Mouse (Mus musculus): ENCODE data around the gene Ltn1. TPM values are rescaled to one million over a fixed set of nuclear protein-coding genes. Genes with fewer than 3 reads are reported as not detected.
A peak's percentile ranks its signal among the peaks of the same experiment; 100 is the strongest.

The Ltn1 gene
- total RNA-seq, 1 experiment, result 21.8 TPM

- Histone ChIP-seq H3K36me3 (ENCODE audit: control insufficient read depth, insufficient read depth, low read length, poor library complexity, severe bottlenecking) (peaks cover 4% of the 10 kb centered on the region; the same call in 1 of the 2 replicates), H3K4me1 (ENCODE audit: control insufficient read depth in 2 of 2, insufficient read depth in 2 of 2, low read length in 2 of 2, poor library complexity in 1 of 2) (peaks cover 0 to 3% of the 10 kb centered on the region in 2 experiments; a peak in 2 of 4 replicates), H3K4me3 (ENCODE audit: insufficient read depth in 1 of 2, low read depth in 1 of 2, low read length in 2 of 2, poor library complexity in 1 of 2, severe bottlenecking in 1 of 2) (peak within 1 kb of the TSS; percentile 86 to 91), H3K9ac (ENCODE audit: insufficient read depth, low read depth, low read length, poor library complexity, severe bottlenecking) (peak within 1 kb of the TSS; percentile 100), H3K9me3 (ENCODE audit: control insufficient read depth, insufficient read depth, low read depth, low read length) (no peaks in the 10 kb centered on the region), H3K27ac (ENCODE audit: insufficient read depth, low read depth, low read length, poor library complexity, severe bottlenecking) (peak within 1 kb of the TSS; percentile 94)
- TF ChIP-seq HCFC1 (IDR thresholded peaks at IDR 0.05; ENCODE audit: borderline replicate concordance, insufficient read depth, low read length), result peak; percentile 69; the same call in 1 of the 2 replicates
- no peak for TF ChIP-seq ZC3H11A (IDR thresholded peaks at IDR 0.05; ENCODE audit: borderline replicate concordance, low read depth, low read length)
- peak; percentile 91 for DNase-seq (ENCODE audit: low read depth, low spot score)
- in situ Hi-C loops (cut with MboI; ENCODE audit: low sequenced_read_pairs in 2 of 2, unreplicated experiment in 2 of 2), result no loop called here
Observed at GRCm38 (mm10) chr16:87354075-87354583, 78.3 kb downstream of the Ltn1 start, which contains the start of gene N6amt1. Gene N6amt1, plus strand, starts transcription at chr16:87354185.

DNA sequence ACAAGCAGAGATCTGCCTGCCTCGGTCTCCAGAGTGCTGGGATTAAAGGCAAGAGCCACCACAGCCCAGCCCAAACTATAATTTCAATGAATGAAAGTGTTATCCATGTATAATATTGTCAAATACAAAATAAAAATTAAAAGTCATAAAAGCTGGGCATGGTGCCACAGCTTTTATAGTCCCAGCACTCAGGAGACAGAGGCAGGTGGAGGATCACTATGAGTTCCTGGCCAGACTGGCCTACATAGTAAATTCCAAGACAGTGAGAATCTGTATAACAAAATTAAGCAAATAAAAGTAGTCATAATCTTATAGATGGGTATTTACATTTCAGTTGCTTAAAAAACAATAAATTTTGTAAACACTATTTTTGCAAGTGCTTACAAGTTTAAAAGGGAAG lies 78.8 kb downstream of the Ltn1 start:
- no peak overlapping the region for H3K9ac ChIP-seq (ENCODE audit: insufficient read depth, low read depth, low read length, poor library complexity, severe bottlenecking)
- no peak overlapping the region for H3K27ac ChIP-seq (ENCODE audit: insufficient read depth, low read depth, low read length, poor library complexity, severe bottlenecking)
- no peak for DNase-seq (ENCODE audit: low read depth, low spot score)
- H3K9me3 ChIP-seq (ENCODE audit: control insufficient read depth, insufficient read depth, low read depth, low read length), result no peaks in the 10 kb centered on the region
- H3K4me3 ChIP-seq (ENCODE audit: insufficient read depth in 1 of 2, low read depth in 1 of 2, low read length in 2 of 2, poor library complexity in 1 of 2, severe bottlenecking in 1 of 2), result peak overlapping the region in 1 of 2 experiments; percentile 91; a peak in 2 of 4 replicates
- in situ Hi-C loops (cut with MboI; ENCODE audit: low sequenced_read_pairs in 2 of 2, unreplicated experiment in 2 of 2), result no loop called here
- H3K36me3 ChIP-seq (ENCODE audit: control insufficient read depth, insufficient read depth, low read length, poor library complexity, severe bottlenecking), result peaks cover 4% of the 10 kb centered on the region; the same call in 1 of the 2 replicates
- TF ChIP-seq MAFK (IDR thresholded peaks at IDR 0.05; ENCODE audit: insufficient read depth, low read depth, low read length), result no peak
- TF ChIP-seq ZC3H11A (IDR thresholded peaks at IDR 0.05; ENCODE audit: borderline replicate concordance, low read depth, low read length), result no peak
- no peak for TF ChIP-seq ZNF384 (IDR thresholded peaks at IDR 0.05; ENCODE audit: low read depth, low read length)
- no peak for TF ChIP-seq CHD2 (IDR thresholded peaks at IDR 0.05; ENCODE audit: low read depth, low read length)
- TF ChIP-seq HCFC1 (IDR thresholded peaks at IDR 0.05; ENCODE audit: borderline replicate concordance, insufficient read depth, low read length), result no peak
- peaks cover 0 to 3% of the 10 kb centered on the region in 2 experiments; a peak in 2 of 4 replicates for H3K4me1 ChIP-seq (ENCODE audit: control insufficient read depth in 2 of 2, insufficient read depth in 2 of 2, low read length in 2 of 2, poor library complexity in 1 of 2)

DNA sequence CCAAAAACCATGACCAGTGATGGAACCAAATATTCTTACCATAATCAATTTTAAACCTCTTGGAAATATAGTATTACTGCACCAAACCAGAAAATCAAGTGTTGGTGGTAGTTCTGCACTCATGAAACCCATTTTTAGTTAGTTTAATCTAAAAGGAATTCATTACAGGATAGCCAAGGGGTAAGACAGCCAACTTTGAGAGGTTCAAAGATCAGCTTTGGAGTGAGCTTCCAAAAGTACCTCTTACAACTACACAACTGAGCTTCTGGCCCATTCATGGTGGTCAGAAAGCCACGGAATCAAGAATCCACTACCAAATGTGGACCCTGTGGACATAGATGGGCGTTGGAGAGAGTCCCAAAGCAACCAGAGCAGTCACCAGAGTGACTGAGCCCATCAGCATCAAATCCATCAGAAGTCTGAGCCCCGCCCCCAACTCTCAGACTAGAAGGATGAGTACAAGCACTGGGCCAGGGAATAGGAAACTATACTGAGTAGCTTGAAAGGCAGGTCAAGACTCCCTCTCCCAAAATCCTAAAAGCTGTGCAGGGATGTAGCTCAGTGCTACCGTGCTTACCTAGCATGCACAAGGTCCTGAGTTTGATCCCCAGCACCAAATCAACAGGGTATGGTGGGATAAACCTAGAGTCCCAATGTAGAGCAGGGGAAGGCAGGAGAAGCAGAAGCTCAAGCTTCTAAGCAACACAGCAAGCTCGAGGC lies 80.9 kb downstream of the Ltn1 start:
- in situ Hi-C loops (cut with MboI; ENCODE audit: low sequenced_read_pairs in 2 of 2, unreplicated experiment in 2 of 2), result no loop called here
- TF ChIP-seq ZNF384 (IDR thresholded peaks at IDR 0.05; ENCODE audit: low read depth, low read length) (no peak), ZC3H11A (IDR thresholded peaks at IDR 0.05; ENCODE audit: borderline replicate concordance, low read depth, low read length) (no peak), HCFC1 (IDR thresholded peaks at IDR 0.05; ENCODE audit: borderline replicate concordance, insufficient read depth, low read length) (no peak), CHD2 (IDR thresholded peaks at IDR 0.05; ENCODE audit: low read depth, low read length) (no peak), MAFK (IDR thresholded peaks at IDR 0.05; ENCODE audit: insufficient read depth, low read depth, low read length) (no peak)
- Histone ChIP-seq H3K27ac (ENCODE audit: insufficient read depth, low read depth, low read length, poor library complexity, severe bottlenecking) (no peak overlapping the region), H3K36me3 (ENCODE audit: control insufficient read depth, insufficient read depth, low read length, poor library complexity, severe bottlenecking) (0 out of 2 replicates have a peak, but pooled peaks cover 2% of the 10 kb centered on the region), H3K4me1 (ENCODE audit: control insufficient read depth in 2 of 2, insufficient read depth in 2 of 2, low read length in 2 of 2, poor library complexity in 1 of 2) (peaks cover 0 to 3% of the 10 kb centered on the region in 2 experiments; a peak in 2 of 4 replicates), H3K9me3 (ENCODE audit: control insufficient read depth, insufficient read depth, low read depth, low read length) (no peaks in the 10 kb centered on the region), H3K9ac (ENCODE audit: insufficient read depth, low read depth, low read length, poor library complexity, severe bottlenecking) (no peak overlapping the region), H3K4me3 (ENCODE audit: insufficient read depth in 1 of 2, low read depth in 1 of 2, low read length in 2 of 2, poor library complexity in 1 of 2, severe bottlenecking in 1 of 2) (no peak overlapping the region)
- no peak for DNase-seq (ENCODE audit: low read depth, low spot score)

GRCm38 (mm10) chr16:87348133-87348532 lies 84.3 kb downstream of the Ltn1 start:
- no peak overlapping the region for H3K27ac ChIP-seq (ENCODE audit: insufficient read depth, low read depth, low read length, poor library complexity, severe bottlenecking)
- H3K36me3 ChIP-seq (ENCODE audit: control insufficient read depth, insufficient read depth, low read length, poor library complexity, severe bottlenecking), result no peaks in the 10 kb centered on the region
- no peak overlapping the region for H3K9ac ChIP-seq (ENCODE audit: insufficient read depth, low read depth, low read length, poor library complexity, severe bottlenecking)
- no peaks in the 10 kb centered on the region for H3K9me3 ChIP-seq (ENCODE audit: control insufficient read depth, insufficient read depth, low read depth, low read length)
- DNase-seq (ENCODE audit: low read depth, low spot score), result no peak
- in situ Hi-C loops (cut with MboI; ENCODE audit: low sequenced_read_pairs in 2 of 2, unreplicated experiment in 2 of 2), result no loop called here
- no peaks in the 10 kb centered on the region for H3K4me1 ChIP-seq (ENCODE audit: control insufficient read depth in 2 of 2, insufficient read depth in 2 of 2, low read length in 2 of 2, poor library complexity in 1 of 2)
- H3K4me3 ChIP-seq (ENCODE audit: insufficient read depth in 1 of 2, low read depth in 1 of 2, low read length in 2 of 2, poor library complexity in 1 of 2, severe bottlenecking in 1 of 2), result no peak overlapping the region
- no peak for TF ChIP-seq ZC3H11A (IDR thresholded peaks at IDR 0.05; ENCODE audit: borderline replicate concordance, low read depth, low read length)
- TF ChIP-seq ZNF384 (IDR thresholded peaks at IDR 0.05; ENCODE audit: low read depth, low read length), result no peak
- no peak for TF ChIP-seq HCFC1 (IDR thresholded peaks at IDR 0.05; ENCODE audit: borderline replicate concordance, insufficient read depth, low read length)
- TF ChIP-seq CHD2 (IDR thresholded peaks at IDR 0.05; ENCODE audit: low read depth, low read length), result no peak
- no peak for TF ChIP-seq MAFK (IDR thresholded peaks at IDR 0.05; ENCODE audit: insufficient read depth, low read depth, low read length)
